Mouse (Mus musculus): ENCODE measurements around the gene Ccdc153.

- TF ChIP-seq CTCF (conservative IDR thresholded peaks at IDR 0.05; ENCODE audit: low read length) = peak; percentile 79
- TF ChIP-seq POU5F1 (IDR thresholded peaks at IDR 0.05; ENCODE audit: borderline replicate concordance, low read length) = no peak
- TF ChIP-seq NANOG (IDR thresholded peaks at IDR 0.05; ENCODE audit: borderline replicate concordance, low read length) = no peak
These were observed 1.0 kb upstream of the Ccdc153 start for GRCm38 (mm10) chr9:44239447-44239846.
